Mouse (Mus musculus) ovary, postnatal 36 days (tissue): Measurements from ENCODE around the gene Cryge.

Experiments used
- DNase-seq: peaks from one replicate; pipeline ENCODE4 v3.0.0; 2022; ENCODE audit warnings: low spot score, mixed read lengths

Cryge gene

GRCm38 (mm10) chr1:65012726-65013125, 38.2 kb downstream of the Cryge start:
- DNase-seq: no peak

- DNase-seq: no peak
These were observed 40.8 kb downstream of the Cryge start for GRCm38 (mm10) chr1:65010153-65010552.

GRCm38 (mm10) chr1:65005575-65005974, 45.4 kb downstream of the Cryge start:
- no peak for DNase-seq

GRCm38 (mm10) chr1:65004526-65004925, 46.4 kb downstream of the Cryge start:
- no peak for DNase-seq
